Comparison of ENCODE assay signal across 9 mouse cellular contexts in the genomic region with DNA sequence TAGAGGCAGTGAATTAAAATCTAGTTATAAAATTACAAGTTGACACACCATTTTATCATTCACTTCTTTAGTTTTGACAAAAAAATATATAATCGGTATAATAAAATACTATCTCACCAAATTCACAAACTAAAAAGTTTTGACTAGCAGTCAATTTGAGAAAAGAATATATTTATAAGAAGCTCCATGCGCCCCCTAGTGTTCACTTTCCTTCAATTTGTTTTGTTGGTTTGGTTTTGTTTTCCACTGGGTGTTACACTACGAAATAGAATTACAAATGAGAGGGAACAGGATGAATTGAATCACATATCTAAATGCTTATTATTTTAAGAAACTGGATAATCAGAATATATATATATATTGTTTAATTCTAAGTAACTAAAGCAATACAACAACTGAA.
DNase-seq lines count a peak whose midpoint lies in the region; ATAC-seq and TF ChIP-seq lines count a peak whose summit lies in the region.
"Had no signal": no experiment of that assay in that cellular context is flagged by ENCODE, and none has a peak within 500 bp of the region (broad histone marks: within the 10 kb centered on the region; RNA-seq: fewer than 3 reads in every experiment).

No protein-coding gene starts in this region.

- H3K27me3 ChIP-seq in kidney, postnatal 0 days (ENCODE audit: insufficient read depth, low read length) = no peaks in the 10 kb centered on the region
- no peaks in the 10 kb centered on the region for H3K27me3 ChIP-seq in kidney, embryonic 14.5 days (ENCODE audit: control insufficient read depth, insufficient read depth, low read length)
- no peaks in the 10 kb centered on the region for H3K27me3 ChIP-seq in ES-Bruce4 (ENCODE audit: control insufficient read depth, insufficient read depth, low read length, poor library complexity, severe bottlenecking)
- H3K27me3 ChIP-seq: liver, embryonic 15.5 days; stomach, embryonic 15.5 days had no signal

- TF ChIP-seq CTCF in kidney, postnatal 0 days (IDR thresholded peaks at IDR 0.05; ENCODE audit: low read depth) = peak; percentile 72
- peak; percentile 2 for TF ChIP-seq CTCF in ES-Bruce4 (IDR thresholded peaks at IDR 0.05; ENCODE audit: low read depth, low read length)

- H3K27ac ChIP-seq in kidney, postnatal 0 days = no peak overlapping the region
- no peak overlapping the region for H3K27ac ChIP-seq in kidney, embryonic 14.5 days (ENCODE audit: low read depth, low read length)
- no peak overlapping the region for H3K27ac ChIP-seq in ES-Bruce4 (ENCODE audit: insufficient read depth, low read length)
- H3K27ac ChIP-seq: liver, embryonic 15.5 days; stomach, embryonic 15.5 days had no signal

- no peak for TF ChIP-seq EP300 in ES-Bruce4 (IDR thresholded peaks at IDR 0.05; ENCODE audit: insufficient read depth, low read depth, low read length)

- no peaks in the 10 kb centered on the region for H3K4me1 ChIP-seq in kidney, postnatal 0 days (replicated peaks; ENCODE audit: insufficient read depth, low read length)
- no peaks in the 10 kb centered on the region for H3K4me1 ChIP-seq in kidney, embryonic 14.5 days (ENCODE audit: control insufficient read depth, insufficient read depth, low read length)
- H3K4me1 ChIP-seq in ES-Bruce4 (ENCODE audit: control insufficient read depth, insufficient read depth, low read length) = no peaks in the 10 kb centered on the region
- H3K4me1 ChIP-seq: liver, embryonic 15.5 days; stomach, embryonic 15.5 days had no signal

- WGBS in kidney, postnatal 0 days = 27% methylated on average over 3 of the region's 3 CpGs
- 31% methylated on average over 3 of the region's 3 CpGs for WGBS in kidney, embryonic 14.5 days

- H3K4me3 ChIP-seq in kidney, postnatal 0 days (replicated peaks; ENCODE audit: low read depth, low read length) = no peak overlapping the region
- H3K4me3 ChIP-seq in kidney, embryonic 14.5 days (ENCODE audit: low read length) = no peak overlapping the region
- H3K4me3 ChIP-seq in ES-Bruce4 (ENCODE audit: low read depth, low read length) = no peak overlapping the region
- H3K4me3 ChIP-seq: liver, embryonic 15.5 days; stomach, embryonic 15.5 days had no signal

- ATAC-seq in kidney, postnatal 0 days (replicated peaks; ENCODE audit: low FRiP score, low read depth) = no peak
- ATAC-seq in kidney, embryonic 14.5 days (ENCODE audit: low FRiP score, low TSS enrichment) = no peak
- ATAC-seq in megakaryocyte-erythroid progenitor cell, adult 5-6 weeks (replicated peaks; ENCODE audit: low FRiP score, low TSS enrichment, poor library complexity, severe bottlenecking) = no peak

- no peaks in the 10 kb centered on the region for H3K9me3 ChIP-seq in kidney, postnatal 0 days (replicated peaks; ENCODE audit: low read length)
- no peaks in the 10 kb centered on the region for H3K9me3 ChIP-seq in kidney, embryonic 14.5 days (ENCODE audit: control insufficient read depth, low read length)
- H3K9me3 ChIP-seq in ES-Bruce4 (replicated peaks; ENCODE audit: control insufficient read depth, insufficient read depth, low read length, poor library complexity, severe bottlenecking) = no peaks in the 10 kb centered on the region
- H3K9me3 ChIP-seq: liver, embryonic 15.5 days; stomach, embryonic 15.5 days had no signal

- H3K36me3 ChIP-seq in kidney, postnatal 0 days (ENCODE audit: insufficient read depth, low read length) = no peaks in the 10 kb centered on the region
- H3K36me3 ChIP-seq in kidney, embryonic 14.5 days (ENCODE audit: control insufficient read depth, insufficient read depth, low read length) = no peaks in the 10 kb centered on the region
- no peaks in the 10 kb centered on the region for H3K36me3 ChIP-seq in ES-Bruce4 (ENCODE audit: control insufficient read depth, insufficient read depth, low read length, poor library complexity, severe bottlenecking)
- H3K36me3 ChIP-seq: liver, embryonic 15.5 days; stomach, embryonic 15.5 days had no signal

- no peak overlapping the region for H3K4me2 ChIP-seq in kidney, postnatal 0 days (ENCODE audit: low read length)
- H3K4me2 ChIP-seq in kidney, embryonic 14.5 days (replicated peaks; ENCODE audit: low read depth, low read length) = no peak overlapping the region
- H3K4me2 ChIP-seq: liver, embryonic 15.5 days; stomach, embryonic 15.5 days had no signal

- peak; percentile 69 for DNase-seq in kidney, postnatal 0 days (ENCODE audit: low spot score)
- DNase-seq in A20 (ENCODE audit: low read depth, low spot score) = peak; percentile 66
- peak; percentile 10 to 63 for DNase-seq in cerebellum, postnatal 25 days
- DNase-seq in lung, postnatal 10 days = peak; percentile 18

- H3K9ac ChIP-seq in kidney, postnatal 0 days (ENCODE audit: low read depth, low read length) = no peak overlapping the region
- no peak overlapping the region for H3K9ac ChIP-seq in kidney, embryonic 14.5 days (ENCODE audit: low read depth, low read length)
- H3K9ac ChIP-seq in ES-Bruce4 (ENCODE audit: low read depth, poor library complexity, severe bottlenecking) = no peak overlapping the region
- H3K9ac ChIP-seq: liver, embryonic 15.5 days; stomach, embryonic 15.5 days had no signal

- TF ChIP-seq POLR2A in ES-Bruce4 (IDR thresholded peaks at IDR 0.05; ENCODE audit: insufficient read depth, low read length) = no peak

Comparison
In these comparisons a context has a peak if more than half of its experiments do, and no peak if none do; other contexts are left out.
1. DNase-seq: peak in every context shown above with its lines; median percentile 69 in kidney, postnatal 0 days; 66 in A20; 36 in cerebellum, postnatal 25 days; 18 in lung, postnatal 10 days.